Mouse (Mus musculus): ENCODE measurements around the gene Zfp568.

Gene Zfp568

GRCm38 (mm10) chr7:29983690-29984380 lies at the start of gene Zfp568:
Zfp568 (plus strand) TSS chr7:29983955.
- Histone ChIP-seq H3K4me3 (replicated peaks; ENCODE audit: low read length) (peak within 1 kb of the TSS; percentile 98), H3K9me3 (ENCODE audit: low read length) (peaks cover 9% of the 10 kb centered on the region), H3K36me3 (ENCODE audit: insufficient read depth, low read length) (peaks cover 36% of the 10 kb centered on the region), H3K4me1 (replicated peaks; ENCODE audit: low read depth, low read length) (peaks cover 68% of the 10 kb centered on the region), H3K27me3 (ENCODE audit: insufficient read depth, low read length) (no peaks in the 10 kb centered on the region)
- TF ChIP-seq NANOG (IDR thresholded peaks at IDR 0.05; ENCODE audit: borderline replicate concordance, low read length) (no peak), CTCF (conservative IDR thresholded peaks at IDR 0.05; ENCODE audit: low read length) (no peak), POU5F1 (IDR thresholded peaks at IDR 0.05; ENCODE audit: borderline replicate concordance, low read length) (no peak)

- TF ChIP-seq POU5F1 (IDR thresholded peaks at IDR 0.05; ENCODE audit: borderline replicate concordance, low read length) (no peak), CTCF (conservative IDR thresholded peaks at IDR 0.05; ENCODE audit: low read length) (no peak), NANOG (IDR thresholded peaks at IDR 0.05; ENCODE audit: borderline replicate concordance, low read length) (no peak)
- H3K27me3 ChIP-seq (ENCODE audit: insufficient read depth, low read length): no peaks in the 10 kb centered on the region
Observed at GRCm38 (mm10) chr7:29938856-29939255, 44.9 kb upstream of the Zfp568 start.

DNA sequence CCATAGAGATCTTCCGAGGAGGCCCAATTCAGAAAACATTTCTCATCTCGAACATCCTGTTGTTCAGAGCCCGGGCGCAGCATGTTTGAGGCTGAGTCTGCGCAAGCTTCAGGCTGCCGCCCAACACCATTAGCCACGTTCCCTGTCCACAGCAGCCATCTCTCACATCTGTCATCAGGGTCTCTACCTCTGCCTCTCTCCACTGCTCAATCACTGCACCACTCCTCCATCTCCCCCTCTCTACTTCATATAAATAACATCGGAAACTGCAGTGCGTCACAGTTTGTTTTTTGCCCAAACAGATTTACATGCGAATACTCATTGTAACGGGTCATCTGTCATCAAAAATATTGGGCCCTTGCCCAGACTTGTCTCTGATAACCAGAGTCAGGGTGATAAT lies 42.7 kb upstream of the Zfp568 start:
- Histone ChIP-seq H3K27me3 (ENCODE audit: insufficient read depth, low read length) (no peaks in the 10 kb centered on the region), H3K4me1 (replicated peaks; ENCODE audit: low read depth, low read length) (peaks cover 56% of the 10 kb centered on the region), H3K36me3 (ENCODE audit: insufficient read depth, low read length) (peaks cover 48% of the 10 kb centered on the region), H3K9me3 (ENCODE audit: low read length) (no peaks in the 10 kb centered on the region), H3K4me3 (replicated peaks; ENCODE audit: low read length) (peak overlapping the region; percentile 75)
- TF ChIP-seq POU5F1 (IDR thresholded peaks at IDR 0.05; ENCODE audit: borderline replicate concordance, low read length) (no peak), CTCF (conservative IDR thresholded peaks at IDR 0.05; ENCODE audit: low read length) (no peak), NANOG (IDR thresholded peaks at IDR 0.05; ENCODE audit: borderline replicate concordance, low read length) (no peak)

More at GRCm38 (mm10) chr7:29938856-29939255, 44.9 kb upstream of the Zfp568 start:
- Histone ChIP-seq H3K36me3 (ENCODE audit: insufficient read depth, low read length) (peaks cover 69% of the 10 kb centered on the region), H3K9me3 (ENCODE audit: low read length) (no peaks in the 10 kb centered on the region), H3K4me3 (replicated peaks; ENCODE audit: low read length) (no peak overlapping the region), H3K4me1 (replicated peaks; ENCODE audit: low read depth, low read length) (peaks cover 42% of the 10 kb centered on the region)

DNA sequence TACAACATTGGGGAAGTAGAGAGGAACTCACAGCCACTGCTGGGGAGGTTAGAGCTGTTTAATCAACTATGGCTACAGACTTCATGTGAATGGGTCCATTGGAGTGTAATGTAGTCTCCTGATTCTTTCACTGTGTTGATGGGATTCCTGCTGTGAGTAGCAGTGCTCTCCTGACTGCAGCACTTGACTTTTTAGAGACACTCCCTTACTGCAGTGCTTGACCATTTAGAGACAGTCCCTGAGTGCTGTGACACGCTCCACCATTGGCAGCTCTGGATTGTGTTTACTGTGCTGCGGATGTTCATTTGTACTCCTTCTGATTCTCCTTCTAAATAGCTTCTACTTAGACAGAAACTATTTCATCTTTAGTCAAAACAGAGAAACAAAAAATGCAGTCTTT lies 41.0 kb upstream of the Zfp568 start:
- Histone ChIP-seq H3K36me3 (ENCODE audit: insufficient read depth, low read length) (peaks cover 30% of the 10 kb centered on the region), H3K27me3 (ENCODE audit: insufficient read depth, low read length) (no peaks in the 10 kb centered on the region), H3K4me1 (replicated peaks; ENCODE audit: low read depth, low read length) (peaks cover 56% of the 10 kb centered on the region), H3K9me3 (ENCODE audit: low read length) (no peaks in the 10 kb centered on the region), H3K4me3 (replicated peaks; ENCODE audit: low read length) (peak overlapping the region; percentile 75)
- no peak for TF ChIP-seq POU5F1 (IDR thresholded peaks at IDR 0.05; ENCODE audit: borderline replicate concordance, low read length)
- peak; percentile 81; the same call in 1 of the 2 replicates for TF ChIP-seq NANOG (IDR thresholded peaks at IDR 0.05; ENCODE audit: borderline replicate concordance, low read length)
- TF ChIP-seq CTCF (conservative IDR thresholded peaks at IDR 0.05; ENCODE audit: low read length): no peak

DNA sequence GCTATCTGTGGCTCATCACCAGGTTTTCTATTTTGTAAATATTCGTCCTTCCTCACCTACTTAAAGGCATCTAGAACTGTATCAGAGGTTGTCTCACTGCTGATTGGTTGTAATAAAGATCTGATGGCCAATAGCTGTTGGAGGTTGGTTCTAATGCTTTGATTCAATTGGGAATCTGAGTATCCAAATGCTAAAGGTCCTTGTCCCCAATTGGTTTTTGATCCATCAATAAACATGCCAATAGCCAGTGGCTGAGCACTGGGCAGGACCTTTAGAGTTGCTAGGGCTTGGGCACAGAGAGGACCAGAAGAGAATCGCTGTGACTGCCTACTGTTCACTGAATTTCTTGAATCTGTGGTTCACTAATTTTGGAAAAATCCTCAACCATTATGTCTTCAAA lies 40.0 kb upstream of the Zfp568 start:
- H3K9me3 ChIP-seq (ENCODE audit: low read length): no peaks in the 10 kb centered on the region
- peaks cover 31% of the 10 kb centered on the region for H3K36me3 ChIP-seq (ENCODE audit: insufficient read depth, low read length)
- H3K27me3 ChIP-seq (ENCODE audit: insufficient read depth, low read length): no peaks in the 10 kb centered on the region
- H3K4me3 ChIP-seq (replicated peaks; ENCODE audit: low read length): peak overlapping the region; percentile 75
- peaks cover 56% of the 10 kb centered on the region for H3K4me1 ChIP-seq (replicated peaks; ENCODE audit: low read depth, low read length)
- TF ChIP-seq NANOG (IDR thresholded peaks at IDR 0.05; ENCODE audit: borderline replicate concordance, low read length): no peak
- no peak for TF ChIP-seq CTCF (conservative IDR thresholded peaks at IDR 0.05; ENCODE audit: low read length)
- TF ChIP-seq POU5F1 (IDR thresholded peaks at IDR 0.05; ENCODE audit: borderline replicate concordance, low read length): no peak

DNA sequence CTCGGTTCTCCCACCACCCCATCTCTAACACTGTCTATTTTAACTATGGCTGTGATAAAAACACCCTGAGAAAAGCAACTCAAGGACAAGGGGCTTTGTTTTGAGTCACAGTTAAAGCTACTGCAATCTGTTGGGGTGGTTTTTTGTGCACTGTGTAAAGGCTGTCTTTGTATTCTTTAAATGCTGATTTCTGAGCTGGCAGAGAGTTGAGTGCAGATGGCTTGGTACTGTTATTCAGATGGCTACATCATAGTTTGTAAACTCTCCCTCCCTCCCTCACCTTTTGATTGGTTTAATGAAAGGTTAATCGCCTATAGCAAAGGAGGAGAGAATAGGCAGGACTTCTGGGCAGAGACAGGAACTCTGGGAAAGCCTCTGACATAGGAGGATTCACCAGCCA lies 39.6 kb upstream of the Zfp568 start:
- peak overlapping the region; percentile 75 for H3K4me3 ChIP-seq (replicated peaks; ENCODE audit: low read length)
- TF ChIP-seq POU5F1 (IDR thresholded peaks at IDR 0.05; ENCODE audit: borderline replicate concordance, low read length) (no peak), NANOG (IDR thresholded peaks at IDR 0.05; ENCODE audit: borderline replicate concordance, low read length) (peak; percentile 90), CTCF (conservative IDR thresholded peaks at IDR 0.05; ENCODE audit: low read length) (no peak)
- no peaks in the 10 kb centered on the region for H3K27me3 ChIP-seq (ENCODE audit: insufficient read depth, low read length)

DNA sequence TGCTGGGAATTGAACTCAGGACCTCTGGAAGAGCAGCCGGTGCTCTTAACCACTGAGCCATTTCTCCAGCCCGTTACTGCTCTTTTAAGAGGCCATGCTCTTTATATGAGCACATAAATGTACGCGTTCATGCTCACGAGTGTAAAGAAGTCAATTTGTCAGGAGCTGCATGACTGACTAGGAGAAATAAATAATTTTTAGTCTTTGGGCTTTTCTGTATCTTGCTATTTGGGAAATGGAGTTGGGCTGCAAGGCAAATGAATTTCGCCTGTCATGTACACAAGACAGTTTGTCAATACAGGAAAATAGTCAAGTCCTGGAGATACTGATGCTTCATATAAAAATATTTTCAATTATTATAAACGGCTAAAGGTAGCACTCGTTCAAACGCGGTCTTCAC lies 30.7 kb upstream of the Zfp568 start:
- peak overlapping the region; percentile 85 for H3K4me3 ChIP-seq (replicated peaks; ENCODE audit: low read length)
- H3K27me3 ChIP-seq (ENCODE audit: insufficient read depth, low read length): no peaks in the 10 kb centered on the region
- peaks cover 13% of the 10 kb centered on the region for H3K4me1 ChIP-seq (replicated peaks; ENCODE audit: low read depth, low read length)
- peaks cover 18% of the 10 kb centered on the region; the same call in 1 of the 2 replicates for H3K36me3 ChIP-seq (ENCODE audit: insufficient read depth, low read length)
- TF ChIP-seq NANOG (IDR thresholded peaks at IDR 0.05; ENCODE audit: borderline replicate concordance, low read length) (no peak), CTCF (conservative IDR thresholded peaks at IDR 0.05; ENCODE audit: low read length) (no peak), POU5F1 (IDR thresholded peaks at IDR 0.05; ENCODE audit: borderline replicate concordance, low read length) (no peak)
- no peaks in the 10 kb centered on the region for H3K9me3 ChIP-seq (ENCODE audit: low read length)

More for the DNA sequence above, 39.6 kb upstream of the Zfp568 start:
- Histone ChIP-seq H3K4me1 (replicated peaks; ENCODE audit: low read depth, low read length) (peaks cover 56% of the 10 kb centered on the region), H3K36me3 (ENCODE audit: insufficient read depth, low read length) (peaks cover 33% of the 10 kb centered on the region), H3K9me3 (ENCODE audit: low read length) (no peaks in the 10 kb centered on the region)

- TF ChIP-seq CTCF (conservative IDR thresholded peaks at IDR 0.05; ENCODE audit: low read length) (no peak), NANOG (IDR thresholded peaks at IDR 0.05; ENCODE audit: borderline replicate concordance, low read length) (no peak), POU5F1 (IDR thresholded peaks at IDR 0.05; ENCODE audit: borderline replicate concordance, low read length) (no peak)
- Histone ChIP-seq H3K4me1 (replicated peaks; ENCODE audit: low read depth, low read length) (peaks cover 13% of the 10 kb centered on the region), H3K4me3 (replicated peaks; ENCODE audit: low read length) (peak within 1 kb of the TSS; percentile 85), H3K27me3 (ENCODE audit: insufficient read depth, low read length) (no peaks in the 10 kb centered on the region), H3K36me3 (ENCODE audit: insufficient read depth, low read length) (peaks cover 15% of the 10 kb centered on the region; the same call in 1 of the 2 replicates), H3K9me3 (ENCODE audit: low read length) (no peaks in the 10 kb centered on the region)
Observed at GRCm38 (mm10) chr7:29953513-29954401, 30.0 kb upstream of the Zfp568 start, which contains the start of gene Zfp74. Zfp74 (minus strand) TSS chr7:29954089.

Data from E14TG2a.4 (cell line).